In the genomic region with DNA sequence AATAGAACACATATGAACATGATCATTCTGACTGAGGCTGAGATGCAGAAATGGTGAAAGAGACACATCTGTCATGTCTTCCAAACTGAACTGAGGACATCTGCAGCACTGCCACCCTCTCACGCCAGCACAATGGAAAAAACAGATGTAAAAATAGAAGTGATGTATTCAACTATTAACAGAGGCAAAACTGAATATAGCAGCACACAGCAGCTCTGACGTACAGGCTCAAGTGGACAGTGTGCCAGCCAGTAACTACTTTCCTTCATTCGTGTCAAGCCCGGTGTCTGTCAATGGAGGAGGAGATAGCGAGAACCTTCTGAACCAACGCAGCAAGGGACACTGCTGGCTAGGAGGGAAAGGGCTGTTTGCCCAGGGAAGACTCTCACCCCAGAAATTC, we compare ENCODE assay signal across 22 mouse cellular contexts. TPM values are rescaled to one million over a fixed set of nuclear protein-coding genes. Genes with fewer than 3 reads are reported as not detected.
A peak's percentile ranks its signal among the peaks of the same experiment; 100 is the strongest.
DNase-seq lines count a peak whose midpoint lies in the region; ATAC-seq lines count a peak whose summit lies in the region.
"Had no signal": no experiment of that assay in that cellular context is flagged by ENCODE, and none has a peak within 500 bp of the region (broad histone marks: within the 10 kb centered on the region; RNA-seq: fewer than 3 reads in every experiment).

No protein-coding gene starts in this region.

- H3K4me2 ChIP-seq in heart, embryonic 16.5 days (ENCODE audit: low read depth, low read length), result peak overlapping the region; percentile 15; the same call in 1 of the 2 replicates
- H3K4me2 ChIP-seq: forebrain, embryonic 13.5 days; hindbrain, embryonic 14.5 days; limb, embryonic 15.5 days; midbrain, embryonic 11.5 days; neural tube, embryonic 12.5 days had no signal

- no peaks in the 10 kb centered on the region for H3K9me3 ChIP-seq in heart, embryonic 16.5 days (replicated peaks; ENCODE audit: control insufficient read depth, low read length)
- H3K9me3 ChIP-seq: forebrain, embryonic 13.5 days; limb, embryonic 15.5 days; neural tube, embryonic 12.5 days had no signal

- ATAC-seq in heart, embryonic 16.5 days (replicated peaks; ENCODE audit: extremely low read depth, insufficient read depth, low FRiP score), result peak; percentile 91
- no peak for ATAC-seq in CD4-positive, CD25-positive, alpha-beta regulatory T cell, adult 4 months
- ATAC-seq: activated CD4-positive, CD25-positive, alpha-beta regulatory T cell, adult 4 months; forebrain, embryonic 13.5 days; intestine, embryonic 16.5 days; lung, postnatal 0 days; Patski had no signal

- H3K4me1 ChIP-seq in heart, embryonic 16.5 days (ENCODE audit: control insufficient read depth, insufficient read depth, low read length), result peaks cover 18% of the 10 kb centered on the region
- H3K4me1 ChIP-seq: forebrain, embryonic 13.5 days; neural tube, embryonic 12.5 days had no signal

- H3K36me3 ChIP-seq in heart, embryonic 16.5 days (ENCODE audit: control insufficient read depth, insufficient read depth), result no peaks in the 10 kb centered on the region

- intact Hi-C loops in left cerebral cortex, postnatal 10 days (cut with DNase I), result no loop called here
- intact Hi-C loops in gastrocnemius, postnatal 14 days (cut with DNase I; ENCODE audit: low total_unique reads), result no loop called here

- no peak overlapping the region for H3K4me3 ChIP-seq in heart, embryonic 16.5 days (ENCODE audit: low read length)
- H3K4me3 ChIP-seq: forebrain, embryonic 13.5 days; limb, embryonic 15.5 days; neural tube, embryonic 12.5 days had no signal

- peak overlapping the region; percentile 43 for H3K9ac ChIP-seq in heart, embryonic 16.5 days (ENCODE audit: low read length)
- H3K9ac ChIP-seq: forebrain, embryonic 13.5 days; hindbrain, embryonic 14.5 days; limb, embryonic 15.5 days; neural tube, embryonic 12.5 days had no signal

- peak overlapping the region; percentile 91 for H3K27ac ChIP-seq in heart, embryonic 16.5 days (ENCODE audit: low read length)
- H3K27ac ChIP-seq: forebrain, embryonic 13.5 days; hindbrain, embryonic 14.5 days; limb, embryonic 15.5 days; neural tube, embryonic 12.5 days had no signal

- 36% methylated on average over 6 of the region's 6 CpGs for WGBS in heart, embryonic 16.5 days

- H3K27me3 ChIP-seq in heart, embryonic 16.5 days (ENCODE audit: control insufficient read depth, insufficient read depth, low read length), result no peaks in the 10 kb centered on the region
- H3K27me3 ChIP-seq: forebrain, embryonic 13.5 days; limb, embryonic 15.5 days; neural tube, embryonic 12.5 days; Patski had no signal

- DNase-seq in right cerebral cortex, adult 18-20 months, result peak; percentile 6
- DNase-seq in right cerebral cortex, postnatal 10 days (ENCODE audit: low spot score in 2 of 2), result no peak
- DNase-seq in heart, adult 9 months (ENCODE audit: low spot score in 2 of 2), result peak; percentile 45 to 62
- DNase-seq in telencephalon, adult 2 months (ENCODE audit: low read depth, low spot score), result peak; percentile 9
- no peak for DNase-seq in left cerebral cortex, postnatal 10 days (ENCODE audit: extremely low spot score in 1 of 2, low spot score in 2 of 2)
- DNase-seq in gastrocnemius, postnatal 14 days, result no peak
- DNase-seq: adrenal gland, postnatal 14 days; cerebellum, adult 11-12 months; cerebellum, postnatal 25 days; kidney, postnatal 36 days; thymus, adult 18-20 months had no signal

RNA-seq across cellular contexts. Expression of gene Mrpl33, which starts 48.1 kb away (rescaled TPM):
- 382 and 409 TPM in 2 replicates for polyA plus RNA-seq in heart, embryonic 16.5 days (2015; fragmentation: Nextera tagmentation; extraction: Ambion mirVana)
- polyA plus RNA-seq in CD4-positive, CD25-positive, alpha-beta regulatory T cell, adult 4 months (2017; shearing (Covaris generic)), result 100 to 1,000 TPM; 231 to 312 TPM
- total RNA-seq in left cerebral cortex, postnatal 10 days (2021), result 100 to 1,000 TPM; 116 to 134 TPM
- 100 to 1,000 TPM; 237 TPM for total RNA-seq in gastrocnemius, postnatal 14 days (2021)

RNA-seq across cellular contexts. Expression of gene Rbks, which starts 52.6 kb away (rescaled TPM):
- polyA plus RNA-seq in heart, embryonic 16.5 days (2015; fragmentation: Nextera tagmentation; extraction: Ambion mirVana), result 3.8 and 5.2 TPM in 2 replicates
- 10 to 100 TPM; 18.7 to 19.4 TPM for polyA plus RNA-seq in CD4-positive, CD25-positive, alpha-beta regulatory T cell, adult 4 months (2017; shearing (Covaris generic))
- 1 to 10 TPM; 2.1 to 2.5 TPM for total RNA-seq in left cerebral cortex, postnatal 10 days (2021)
- total RNA-seq in gastrocnemius, postnatal 14 days (2021), result 1 to 10 TPM; 2.1 to 3.3 TPM

RNA-seq across cellular contexts. Expression of gene Babam2, which starts 52.6 kb away (rescaled TPM):
- 39.9 and 47.4 TPM in 2 replicates for polyA plus RNA-seq in heart, embryonic 16.5 days (2015; fragmentation: Nextera tagmentation; extraction: Ambion mirVana)
- 100 to 1,000 TPM; 104 to 119 TPM for polyA plus RNA-seq in CD4-positive, CD25-positive, alpha-beta regulatory T cell, adult 4 months (2017; shearing (Covaris generic))
- total RNA-seq in left cerebral cortex, postnatal 10 days (2021), result 10 to 100 TPM; 40.5 to 48.7 TPM
- total RNA-seq in gastrocnemius, postnatal 14 days (2021), result 10 to 100 TPM; 34.7 to 35.7 TPM

Comparison
In these comparisons a context has a peak if more than half of its experiments do, and no peak if none do; other contexts are left out.
1. DNase-seq: peak in right cerebral cortex, adult 18-20 months (single experiment), heart, adult 9 months (2 of 2) and telencephalon, adult 2 months (single experiment); none in right cerebral cortex, postnatal 10 days (0 of 2), left cerebral cortex, postnatal 10 days (0 of 2) and gastrocnemius, postnatal 14 days (single experiment).